Mouse (Mus musculus): Measurements from ENCODE around the gene Nup210l.
"Not testable (repeated sequence)": the region's sequence is repeated elsewhere in the genome, so short reads cannot be mapped to it uniquely, and the experiment has no call there.

DNA sequence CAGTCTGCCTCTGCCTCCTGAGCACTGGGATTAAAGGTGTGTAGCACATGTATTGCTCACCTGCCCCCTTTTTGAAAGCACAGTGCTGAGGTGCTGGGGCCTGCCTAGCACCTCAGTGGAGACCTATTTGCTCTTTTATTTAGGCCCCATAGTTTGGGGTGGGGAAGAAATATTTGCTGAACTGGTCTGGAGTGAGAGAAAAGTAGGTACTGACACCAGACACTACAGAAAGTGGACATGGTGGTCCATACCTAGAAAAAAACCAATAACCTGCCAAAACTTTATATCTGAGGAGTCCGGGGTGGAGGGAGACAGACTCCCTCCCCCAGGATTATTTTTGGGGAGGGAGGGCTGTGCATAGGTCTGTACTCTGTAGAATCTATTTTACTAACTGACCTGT lies 149.2 kb downstream of the Nup210l start:
- TF ChIP-seq CTCF (IDR thresholded peaks at IDR 0.05; ENCODE audit: low read depth, low read length); POLR2AphosphoS5 (IDR thresholded peaks at IDR 0.05; ENCODE audit: insufficient replicate concordance, low read depth, low read length); GATA1 (IDR thresholded peaks at IDR 0.05; ENCODE audit: borderline replicate concordance, low read length); TAL1 (conservative IDR thresholded peaks at IDR 0.05; ENCODE audit: low read depth, low read length); GATA2 (IDR thresholded peaks at IDR 0.05; ENCODE audit: borderline replicate concordance, low read depth, low read length): not testable (repeated sequence)

All from G1E (cell line).